Mouse (Mus musculus): Measurements from ENCODE around the gene Plekha8.
A peak's percentile ranks its signal among the peaks of the same experiment; 100 is the strongest.

The Plekha8 gene

GRCm38 (mm10) chr6:54594469-54595329 lies at the start of gene Plekha8:
Plekha8 (plus strand) TSS chr6:54595111.
- DNase-seq = peak; percentile 92 to 96

- DNase-seq = peak; percentile 71 to 79
Observed at GRCm38 (mm10) chr6:54548314-54549019, 46.4 kb upstream of the Plekha8 start.

- DNase-seq = no peak
Observed at GRCm38 (mm10) chr6:54549311-54549710, 45.6 kb upstream of the Plekha8 start.

GRCm38 (mm10) chr6:54550801-54551323 lies 44.0 kb upstream of the Plekha8 start:
- DNase-seq = no peak

GRCm38 (mm10) chr6:54552721-54553413 lies 42.0 kb upstream of the Plekha8 start:
- peak in 1 of 2 experiments; percentile 39 for DNase-seq

- DNase-seq = peak in 1 of 2 experiments; percentile 68
Observed at GRCm38 (mm10) chr6:54553632-54554031, 41.3 kb upstream of the Plekha8 start.

GRCm38 (mm10) chr6:54554341-54555110 lies 40.4 kb upstream of the Plekha8 start:
- no peak for DNase-seq

GRCm38 (mm10) chr6:54555816-54556215 lies 39.1 kb upstream of the Plekha8 start:
- DNase-seq = no peak

GRCm38 (mm10) chr6:54557671-54558070 lies 37.2 kb upstream of the Plekha8 start:
- peak in 1 of 2 experiments; percentile 9 for DNase-seq

GRCm38 (mm10) chr6:54558466-54558865 lies 36.4 kb upstream of the Plekha8 start:
- peak; percentile 51 to 70 for DNase-seq

- DNase-seq = peak in 1 of 2 experiments; percentile 47
Observed at GRCm38 (mm10) chr6:54562018-54562809, 32.7 kb upstream of the Plekha8 start.

GRCm38 (mm10) chr6:54563561-54563960 lies 31.4 kb upstream of the Plekha8 start:
- DNase-seq = peak in 1 of 2 experiments; percentile 37

GRCm38 (mm10) chr6:54564506-54564991 lies 30.4 kb upstream of the Plekha8 start:
- DNase-seq = peak in 1 of 2 experiments; percentile 51

- DNase-seq = peak; percentile 68 to 69
Observed at GRCm38 (mm10) chr6:54565012-54565411, 29.9 kb upstream of the Plekha8 start.

- DNase-seq = peak; percentile 79
Observed at GRCm38 (mm10) chr6:54565665-54566545, 29.0 kb upstream of the Plekha8 start, which contains the start of gene Scrn1. Scrn1 (minus strand) TSS chr6:54566489.

GRCm38 (mm10) chr6:54566546-54566919 lies 28.4 kb upstream of the Plekha8 start:
- DNase-seq = no peak

- no peak for DNase-seq
Observed at GRCm38 (mm10) chr6:54569776-54570175, 25.1 kb upstream of the Plekha8 start.

- DNase-seq = no peak
Observed at GRCm38 (mm10) chr6:54573218-54573955, 21.5 kb upstream of the Plekha8 start.

GRCm38 (mm10) chr6:54586175-54586574 lies 8.7 kb upstream of the Plekha8 start:
- DNase-seq = peak; percentile 78 to 79

All from cerebellum, postnatal 14 days (tissue).